Mouse (Mus musculus) T-helper 17 cell (primary cell): Measurements from ENCODE around the gene Gucd1.
"Not testable (repeated sequence)": the region's sequence is repeated elsewhere in the genome, so short reads cannot be mapped to it uniquely, and the experiment has no call there.

Source experiments
- in situ Hi-C, 2 experiments: fragments of 300-600 bp; cut with MboI, MseI; formaldehyde crosslinking; loops; 1 replicate in 1 of 2; 2 replicates in 1 of 2; pipeline ENCODE4 v1.15.1; 2025; ENCODE audit warnings: high pct_unique_total_duplicates in 2 of 2

Gucd1 gene

DNA sequence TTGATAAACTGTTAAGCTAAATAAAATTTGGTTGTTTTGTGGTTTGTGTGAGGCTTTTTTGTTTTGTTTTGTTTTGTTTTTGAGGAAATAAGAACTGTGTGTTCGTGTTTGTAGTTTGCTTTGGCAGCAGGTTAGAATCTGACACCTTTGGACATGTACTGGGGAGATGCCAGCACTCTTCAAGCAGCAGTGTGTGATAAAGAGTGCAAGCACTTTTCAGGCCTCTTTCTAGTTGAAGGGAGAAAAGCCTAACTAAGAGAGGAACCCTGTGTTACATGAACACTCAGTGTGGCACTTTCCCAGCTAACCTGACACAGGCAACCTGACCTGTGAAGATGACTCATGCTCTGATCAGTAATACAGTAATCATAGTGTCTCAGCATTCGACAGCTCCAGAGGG, 17.7 kb upstream of the Gucd1 start:
- in situ Hi-C loops: no loop called here

DNA sequence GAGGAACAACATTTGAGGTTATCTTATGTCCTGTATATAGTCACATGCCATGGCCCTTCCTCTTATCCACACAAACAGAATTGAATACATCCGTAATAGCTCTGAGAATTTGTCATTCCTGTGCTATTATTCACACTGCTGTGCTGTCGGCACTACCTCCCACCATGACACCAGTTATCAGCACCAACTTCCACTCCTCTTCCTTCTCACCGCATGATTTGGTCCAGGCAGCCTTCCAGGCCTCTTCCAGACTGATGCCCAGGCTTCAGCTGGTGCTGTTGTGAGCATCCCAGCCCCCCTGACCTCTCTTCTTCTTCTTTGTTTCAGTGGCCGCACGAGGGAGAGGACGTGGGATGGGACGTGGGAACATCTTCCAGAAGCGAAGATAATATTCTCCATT, 17.2 kb upstream of the Gucd1 start:
- in situ Hi-C loops: no loop called here

DNA sequence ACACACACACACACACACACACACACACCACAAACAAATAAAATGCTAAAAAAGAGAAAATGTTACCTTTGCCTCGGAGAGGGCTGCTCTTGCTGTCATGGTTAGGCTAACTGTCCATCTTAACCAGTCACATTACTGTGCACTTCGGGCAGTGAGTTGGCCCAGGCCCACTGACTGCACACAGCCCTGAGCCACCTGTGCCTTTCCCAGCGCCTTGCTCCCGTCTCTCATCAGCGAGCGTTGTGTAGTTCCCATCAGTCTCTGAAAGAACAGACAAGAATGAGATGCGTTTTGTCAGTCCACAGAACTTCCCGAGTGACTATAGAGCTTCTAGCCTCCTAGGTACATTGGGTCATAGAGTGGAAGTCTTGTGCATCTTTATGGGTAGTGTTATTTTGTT, 16.4 kb upstream of the Gucd1 start:
- in situ Hi-C loops: no loop called here

DNA sequence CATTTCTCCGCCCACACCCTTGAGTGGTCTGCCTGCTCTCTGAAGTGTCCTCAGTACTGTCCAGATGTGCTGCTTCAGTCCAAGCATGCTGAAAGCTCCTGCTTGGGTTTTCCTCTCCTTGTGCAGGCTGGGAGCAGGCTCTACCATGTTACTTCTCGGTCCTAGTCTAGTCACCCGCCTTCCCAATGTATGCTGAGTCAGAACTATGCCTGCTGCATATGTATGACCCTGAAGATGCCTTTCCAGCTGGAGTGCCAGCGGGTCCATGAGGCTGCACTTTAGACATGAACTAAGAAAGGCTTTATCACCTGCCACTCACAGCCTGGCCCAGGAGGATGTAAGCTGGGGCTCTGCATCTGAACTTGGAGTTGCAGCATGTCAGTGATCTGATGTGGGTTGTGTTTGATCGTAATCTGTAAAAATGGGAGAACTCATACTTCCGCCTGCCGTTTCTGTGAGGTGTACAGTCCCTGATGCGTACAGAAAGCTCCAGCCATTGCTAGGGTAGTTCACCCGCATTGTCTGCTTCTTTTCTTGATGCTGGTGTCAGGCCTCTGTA, 13.8 kb upstream of the Gucd1 start:
- in situ Hi-C loops: no loop called here

DNA sequence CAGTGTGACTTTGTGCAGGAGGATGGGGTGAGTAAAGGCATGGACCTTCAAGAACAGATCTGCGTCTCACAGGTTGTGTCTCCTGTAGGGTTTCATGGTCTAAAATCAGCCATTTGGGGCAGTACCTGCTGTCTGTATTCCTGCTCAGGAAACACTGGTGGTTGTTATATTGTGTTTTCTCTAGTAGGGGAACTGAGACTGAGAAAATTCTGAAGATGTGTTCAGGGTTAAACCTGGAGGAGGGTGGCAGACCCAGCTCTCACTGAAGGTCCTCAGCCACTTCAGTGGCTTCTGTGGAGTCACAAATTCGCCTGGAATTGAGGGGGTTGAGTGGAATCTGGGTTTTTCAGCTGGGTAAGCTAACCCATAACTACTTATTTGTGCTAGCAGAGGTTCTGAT, 12.6 kb upstream of the Gucd1 start:
- in situ Hi-C loops: no loop called here

DNA sequence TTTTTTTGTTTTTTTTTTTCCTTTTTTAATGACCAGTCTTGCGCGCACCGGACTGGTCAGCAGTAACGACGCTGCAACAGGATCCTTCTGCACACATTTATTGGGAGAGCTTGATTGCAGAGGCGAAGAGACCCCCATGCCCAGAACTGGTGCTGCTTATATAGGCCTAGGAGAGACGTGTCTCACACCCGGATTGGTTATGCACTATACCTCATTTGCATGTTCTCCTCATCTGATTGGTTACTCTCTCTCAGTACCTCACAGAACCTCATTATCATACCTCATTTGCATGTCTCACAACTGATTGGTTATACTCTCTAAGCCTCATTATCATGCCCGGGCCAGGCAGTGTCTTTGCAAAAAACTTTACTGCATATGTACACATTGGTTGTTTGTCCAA, 7.7 kb upstream of the Gucd1 start:
- in situ Hi-C loops: not testable (repeated sequence)

DNA sequence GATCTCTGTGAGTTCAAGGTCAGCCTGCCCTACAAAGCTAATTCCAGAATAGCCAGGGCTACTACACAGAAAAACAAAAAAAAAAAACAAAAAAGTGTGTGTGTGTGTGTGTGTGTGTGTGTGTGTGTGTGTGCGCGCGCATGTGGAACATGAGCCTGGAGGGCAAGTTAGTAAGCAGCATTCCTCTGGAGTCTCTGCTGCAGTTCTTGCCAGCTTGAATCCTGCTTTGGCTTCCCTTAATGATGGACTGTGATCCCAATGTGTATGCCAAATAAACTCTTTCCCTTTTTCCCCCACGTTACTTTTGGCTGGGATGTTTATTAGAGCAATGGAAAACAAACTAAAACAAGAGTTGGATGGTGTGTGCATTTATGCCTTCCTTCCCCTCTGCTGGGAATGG, 3.9 kb upstream of the Gucd1 start:
- in situ Hi-C loops: no loop called here

DNA sequence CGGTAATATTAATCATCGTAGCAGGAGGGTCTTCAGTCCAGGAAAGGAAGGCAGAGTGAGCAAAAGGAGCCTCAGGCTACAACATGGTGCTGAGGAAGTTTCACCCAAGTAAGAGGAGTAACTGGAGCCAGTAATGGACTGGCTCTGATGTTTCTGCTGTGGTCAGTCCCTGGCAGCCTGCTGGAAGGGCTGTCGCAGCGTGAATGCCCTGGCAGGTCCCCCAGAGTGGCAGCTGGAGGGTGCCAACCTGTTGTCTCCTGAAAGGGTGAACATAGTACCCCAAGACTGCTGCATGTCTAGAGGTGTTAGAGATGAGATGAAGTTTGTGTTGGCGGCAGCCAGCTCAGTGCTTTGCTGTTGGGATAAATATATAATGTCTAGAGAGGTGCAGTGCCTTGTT, 2.8 kb upstream of the Gucd1 start:
- in situ Hi-C loops: no loop called here

DNA sequence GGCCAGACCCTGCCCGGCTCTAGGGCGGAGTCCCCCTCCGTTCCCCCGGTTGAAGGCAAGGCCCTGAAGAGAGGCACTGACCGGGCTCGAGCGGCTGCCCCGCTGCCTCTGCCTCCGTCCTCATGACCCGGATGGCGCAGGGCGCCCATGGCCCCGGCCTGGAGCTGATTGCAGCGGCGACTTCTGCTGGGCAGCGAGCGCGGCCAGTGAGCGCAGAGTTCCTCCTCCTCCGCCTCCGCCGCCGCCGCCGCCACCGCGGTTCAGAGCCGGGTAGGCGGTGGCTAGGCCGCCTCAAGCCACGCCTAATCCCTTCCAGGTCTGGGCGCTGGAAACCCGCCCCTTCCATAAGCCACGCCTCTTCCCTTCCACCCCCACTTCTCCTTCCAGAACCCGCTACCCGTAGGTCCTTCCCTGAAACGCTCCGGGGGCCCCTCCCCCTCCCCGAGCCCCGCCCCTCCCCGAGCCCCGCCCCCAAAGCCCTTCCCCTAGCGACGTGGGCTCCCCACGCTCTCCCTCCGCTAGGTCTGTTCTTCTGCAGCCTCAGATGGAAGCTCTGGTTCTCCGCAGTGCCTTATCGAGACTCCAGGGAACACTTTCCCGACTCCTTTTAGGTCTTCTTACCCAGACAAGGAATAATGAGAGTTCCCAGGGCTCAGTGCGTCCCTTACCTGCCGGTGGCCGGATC, 557 bp downstream of the Gucd1 start, which contains the start of gene Snrpd3:
Snrpd3 (plus strand) TSS at position 479 of the 685 bp plus-strand sequence.
- in situ Hi-C loops: no loop called here

DNA sequence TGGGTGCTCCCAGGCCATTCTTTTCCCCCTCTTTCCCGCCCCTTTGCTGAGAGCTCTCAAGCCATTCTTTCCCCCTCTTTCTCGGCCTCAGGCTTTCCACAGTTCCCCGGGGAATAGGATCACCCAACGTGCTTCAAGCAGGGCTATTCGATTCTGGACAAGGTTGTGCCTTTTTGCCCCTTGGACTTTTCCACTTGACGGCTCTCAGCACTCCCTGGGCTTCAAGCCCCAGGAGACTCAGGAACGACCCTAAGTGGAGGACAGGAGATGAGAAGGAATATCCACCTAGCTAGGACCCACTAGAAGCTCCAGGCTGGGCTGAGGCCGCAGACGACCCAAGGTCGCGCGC, 1.1 kb downstream of the Gucd1 start:
- in situ Hi-C loops: no loop called here

DNA sequence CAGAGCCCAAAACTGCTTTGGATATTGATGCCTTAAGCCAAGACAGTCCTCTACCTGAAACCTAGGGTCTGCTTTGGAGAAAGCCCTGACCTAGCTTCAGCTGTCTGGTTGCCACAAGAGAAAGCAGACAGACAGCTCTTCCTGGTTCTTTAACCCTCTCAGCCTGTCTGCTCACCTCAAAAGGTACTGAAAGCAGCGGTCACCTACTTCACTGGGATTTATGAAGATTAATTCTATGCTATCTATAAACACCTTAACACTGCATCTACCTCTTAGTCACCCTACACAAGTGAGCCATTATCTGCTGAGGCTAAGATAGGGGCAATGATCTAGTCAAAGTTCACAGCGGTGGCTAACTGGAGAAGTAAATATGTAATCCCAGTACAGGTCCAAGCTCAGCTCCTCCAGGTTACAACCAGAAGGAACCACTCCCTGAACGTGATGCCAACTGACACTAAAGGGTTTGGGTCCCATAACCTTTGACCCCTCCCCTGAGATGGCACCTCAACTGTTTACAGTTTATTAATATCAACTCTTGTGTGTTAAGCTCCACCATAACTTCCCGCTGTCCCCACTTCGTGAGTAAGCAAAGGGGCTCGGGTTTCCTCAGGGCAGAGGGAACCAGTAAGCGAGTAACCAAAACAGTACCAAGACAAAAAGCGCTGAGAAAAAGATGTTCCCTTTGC, 1.6 kb downstream of the Gucd1 start:
- in situ Hi-C loops: no loop called here

DNA sequence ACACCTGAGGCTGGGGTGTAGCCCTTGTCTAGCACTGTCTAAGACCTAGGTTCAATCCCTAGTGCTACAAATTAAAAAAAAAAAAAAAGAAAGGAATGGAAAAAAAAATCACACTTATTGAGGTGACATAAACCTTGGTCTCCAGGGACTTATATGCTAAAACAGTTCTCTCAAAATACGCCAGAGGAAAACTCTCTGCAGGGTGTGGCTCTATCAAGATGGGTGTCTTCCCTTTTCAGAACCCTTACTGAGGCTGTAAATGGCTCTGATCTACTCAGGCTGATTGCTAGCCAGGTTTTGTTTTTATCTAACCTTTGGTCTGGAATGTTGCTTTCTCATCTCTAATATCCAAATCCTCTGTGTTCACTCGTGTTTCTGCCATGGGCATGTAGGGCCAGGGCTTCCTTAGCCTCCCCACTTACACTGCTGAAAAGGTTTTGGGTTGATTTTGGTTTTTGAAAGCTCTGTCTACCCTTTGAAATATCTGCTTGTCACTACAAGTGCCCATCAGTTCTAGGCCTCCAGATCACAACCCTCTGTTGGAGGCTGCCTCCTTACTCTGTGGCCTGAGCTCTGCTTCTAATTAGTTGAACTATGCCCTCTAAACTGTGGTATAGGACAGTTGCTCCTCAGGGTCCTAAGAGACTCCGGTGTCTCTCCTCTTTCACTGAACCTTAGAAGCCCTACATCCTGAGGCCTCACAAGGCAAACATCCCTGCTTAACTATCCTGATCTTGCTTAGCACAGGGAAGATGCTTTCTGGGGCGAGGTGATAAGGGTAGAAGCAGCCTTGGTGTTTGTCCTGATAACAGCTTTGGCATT, 2.3 kb downstream of the Gucd1 start:
- in situ Hi-C loops: no loop called here

DNA sequence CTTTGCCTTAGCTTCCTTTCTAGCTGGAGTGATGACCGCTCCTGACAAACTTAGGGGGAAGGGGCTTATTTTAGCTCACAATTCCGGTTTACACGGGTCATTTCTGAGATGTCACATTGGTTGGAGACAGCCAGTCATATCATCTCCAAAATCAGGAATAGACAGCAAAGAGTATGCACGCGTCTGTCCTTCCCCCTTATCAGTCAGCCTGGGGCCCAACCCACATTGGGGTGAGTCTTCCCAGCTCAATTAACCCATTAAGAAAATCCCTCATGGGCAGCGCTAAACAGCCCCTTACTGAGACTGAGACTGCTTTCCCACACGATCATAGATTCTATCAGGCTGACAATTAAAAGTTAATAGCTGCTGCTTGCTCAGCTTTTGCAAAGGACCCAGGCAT, 3.4 kb downstream of the Gucd1 start:
- in situ Hi-C loops: no loop called here

DNA sequence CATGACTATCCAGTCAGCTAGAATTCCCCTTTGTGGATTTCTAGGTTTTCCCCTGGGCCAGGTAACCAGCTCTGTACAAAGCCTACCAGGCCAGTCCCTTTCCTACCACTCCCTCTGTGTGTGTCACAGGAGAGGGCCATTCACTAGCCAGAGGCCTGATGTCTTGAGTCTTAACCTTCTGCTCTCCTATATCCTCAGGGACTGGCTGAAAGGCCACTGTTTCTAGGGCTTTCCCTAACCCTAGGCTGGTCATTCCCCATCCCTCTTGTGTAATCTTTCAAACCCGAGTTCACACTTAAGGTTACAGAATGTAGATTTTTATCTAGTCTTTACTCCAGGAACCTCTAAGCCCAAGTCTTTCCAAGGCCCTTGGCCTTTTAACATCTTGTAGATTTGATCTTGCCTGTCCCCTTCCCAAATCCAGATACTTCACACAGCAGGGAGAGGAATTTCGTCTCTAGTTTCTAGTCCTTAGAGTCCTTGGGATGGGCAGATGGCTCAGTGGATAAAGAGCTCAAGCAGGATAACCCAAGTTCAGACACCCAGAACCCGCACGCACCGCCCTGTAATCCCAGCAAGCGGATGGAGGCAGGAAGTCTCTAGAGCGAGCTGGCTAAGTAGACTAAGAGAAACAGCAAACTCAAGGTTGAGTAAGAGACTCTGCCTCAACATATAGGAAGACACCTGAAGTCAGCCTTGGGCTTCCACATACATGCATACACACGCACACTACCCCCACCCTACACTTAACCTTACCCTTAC, 4.3 kb downstream of the Gucd1 start:
- in situ Hi-C loops: no loop called here

DNA sequence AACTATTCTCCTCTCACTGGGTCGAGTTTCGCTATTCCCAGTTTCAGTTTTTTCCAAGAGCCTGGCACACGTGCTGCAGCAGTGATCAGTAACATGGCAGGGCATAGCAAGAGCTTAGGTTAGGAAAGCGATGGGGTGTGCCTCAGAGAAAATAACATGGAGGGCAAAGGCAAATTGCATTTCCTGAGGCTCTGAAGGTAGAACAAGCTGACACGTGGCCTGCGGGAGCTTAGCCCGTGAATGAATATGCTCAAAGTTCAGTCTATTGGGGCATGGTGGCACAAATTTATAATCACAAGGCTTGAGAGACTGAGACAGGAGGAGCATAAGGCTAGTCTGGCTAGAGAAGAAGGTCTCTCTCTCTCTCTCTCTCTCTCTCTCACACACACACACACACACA, 5.0 kb downstream of the Gucd1 start:
- in situ Hi-C loops: no loop called here

DNA sequence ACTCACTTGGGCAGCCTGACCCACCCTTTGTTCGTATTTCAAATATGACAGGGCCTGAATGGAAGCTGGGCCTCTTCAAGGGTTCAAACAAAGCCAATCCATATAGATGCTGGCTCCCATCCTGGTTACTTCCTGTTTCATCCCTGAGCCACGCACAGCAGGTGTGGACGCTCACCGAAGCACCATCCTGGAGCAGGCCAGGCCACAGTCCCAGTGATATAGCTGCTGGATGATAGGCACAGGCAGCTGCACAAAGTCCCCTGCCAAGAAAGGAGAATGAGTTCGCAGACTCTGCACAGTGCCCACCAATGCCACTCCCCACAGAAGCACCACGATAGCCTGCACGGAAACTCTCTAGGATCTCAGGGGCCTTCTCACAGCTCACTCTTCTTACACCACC, 5.9 kb downstream of the Gucd1 start:
- in situ Hi-C loops: no loop called here

DNA sequence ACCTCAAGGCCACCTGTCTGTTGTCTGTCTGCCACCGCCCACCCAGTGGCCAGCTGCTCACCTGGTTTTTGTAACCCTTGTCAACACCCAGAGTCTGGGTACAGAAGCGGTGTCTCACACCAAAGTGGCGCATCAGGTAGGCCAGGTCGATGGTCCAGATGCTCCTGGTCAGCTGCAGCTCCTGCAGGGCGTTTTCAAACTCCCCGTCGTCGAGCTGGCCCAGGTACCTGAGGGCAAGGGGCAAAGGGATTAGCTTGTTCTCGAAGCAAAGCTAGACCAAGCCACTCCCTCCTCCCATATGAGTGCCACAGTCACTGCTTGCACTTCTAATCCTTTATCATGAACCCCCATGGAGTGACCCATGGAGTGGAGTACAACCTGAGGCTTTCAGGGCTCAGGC, 6.7 kb downstream of the Gucd1 start:
- in situ Hi-C loops: no loop called here

DNA sequence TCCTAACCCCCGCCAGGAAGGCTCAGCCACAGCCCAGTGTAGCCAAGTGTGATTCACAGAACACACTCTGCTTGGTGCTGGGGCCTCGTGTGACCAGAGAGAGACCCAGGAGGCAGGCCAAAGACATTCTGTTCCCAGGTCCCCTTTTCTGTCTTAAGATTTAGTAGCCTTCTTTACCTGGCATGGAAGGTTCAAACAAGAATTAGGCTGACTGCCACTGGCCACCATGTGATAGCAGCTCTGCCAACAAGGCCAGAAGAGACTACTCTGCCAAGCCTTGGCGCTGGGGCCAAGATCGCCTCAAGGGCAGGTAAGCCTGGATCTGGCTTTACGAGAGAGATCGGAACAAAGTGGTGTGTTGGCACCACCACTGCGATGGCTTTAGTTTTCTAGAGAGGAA, 7.3 kb downstream of the Gucd1 start:
- in situ Hi-C loops: no loop called here

DNA sequence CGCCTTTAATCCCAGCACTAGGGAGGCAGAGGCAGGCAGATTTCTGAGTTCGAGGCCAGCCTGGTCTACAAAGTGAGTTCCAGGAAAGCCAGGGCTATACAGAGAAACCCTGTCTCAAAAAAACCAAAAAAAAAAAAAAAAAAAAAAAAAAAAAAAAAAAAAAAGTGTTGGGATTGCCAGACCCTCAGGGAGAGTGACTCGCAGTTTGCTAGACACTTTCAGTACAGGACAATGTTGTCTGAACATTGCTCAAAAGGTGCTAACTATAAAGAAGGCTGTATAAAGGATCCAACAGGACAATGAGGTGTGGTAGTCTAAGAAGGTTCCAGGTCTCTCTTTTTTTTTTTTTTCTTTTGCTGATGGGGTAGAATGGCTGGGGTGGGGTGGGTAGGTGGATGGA, 11.8 kb downstream of the Gucd1 start:
- in situ Hi-C loops: not testable (repeated sequence)

DNA sequence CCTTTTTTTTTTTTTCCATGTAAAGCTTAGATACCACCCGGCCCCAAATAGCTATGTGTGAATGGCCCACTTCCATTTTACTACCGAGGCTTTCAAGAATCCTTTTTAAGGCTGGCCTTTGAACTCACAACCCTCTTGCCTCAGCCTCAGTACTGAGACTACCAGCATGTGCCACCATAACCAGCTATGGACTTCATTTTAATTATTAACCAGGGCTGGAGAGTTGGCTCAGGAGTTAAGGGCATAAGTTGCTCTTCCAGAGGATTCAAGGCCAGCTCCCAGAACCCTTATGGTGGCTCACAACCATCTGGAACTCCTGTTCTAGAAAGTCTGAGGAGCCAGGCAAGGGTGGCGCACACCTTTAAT, 12.7 kb downstream of the Gucd1 start:
- in situ Hi-C loops: no loop called here

DNA sequence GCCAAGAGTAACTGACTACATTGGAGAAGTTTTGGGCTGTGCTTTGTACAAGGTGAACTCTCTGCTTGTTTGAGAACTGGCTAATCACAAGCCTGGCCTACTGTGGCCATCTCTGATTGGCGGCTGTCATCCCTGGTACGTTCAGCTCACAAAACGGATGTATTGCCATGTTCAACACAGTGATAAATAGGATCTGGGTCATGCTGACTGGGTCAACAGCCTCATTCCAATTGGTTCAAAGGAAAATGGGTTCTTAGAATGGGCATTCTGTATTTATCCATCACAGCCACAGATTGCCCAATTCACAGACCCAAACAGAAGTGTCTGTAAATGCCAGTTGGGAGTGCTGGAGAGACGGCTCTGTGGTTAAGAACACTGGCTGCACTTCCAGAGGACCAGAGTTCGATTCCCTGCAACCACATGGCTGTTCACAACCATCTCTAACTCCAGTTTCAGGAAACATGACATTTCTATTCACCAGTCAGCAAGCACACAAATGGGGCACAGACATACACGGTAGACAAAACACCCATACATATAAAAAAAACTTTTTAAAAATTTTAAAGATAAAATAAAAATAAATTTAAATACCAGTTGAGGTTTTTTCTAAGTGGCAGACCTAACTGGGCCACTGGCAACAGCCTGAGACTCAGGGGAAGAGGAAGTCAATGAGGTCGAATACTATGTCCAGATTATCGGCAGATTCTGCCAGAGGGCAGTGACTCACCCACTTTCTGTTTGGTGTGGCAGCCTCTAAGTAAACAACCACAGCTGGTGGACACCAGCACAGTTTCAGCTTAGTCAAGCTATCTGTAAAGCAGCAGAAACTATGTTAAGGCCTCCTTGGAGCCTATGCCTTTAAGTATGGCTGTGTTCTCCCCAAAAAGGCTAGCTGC, 13.3 kb downstream of the Gucd1 start:
- in situ Hi-C loops: no loop called here
